Mouse (Mus musculus) myocyte (in vitro differentiated cells): ENCODE results near the gene Rap1gap2. TPM values are rescaled to one million over a fixed set of nuclear protein-coding genes. Genes with fewer than 3 reads are reported as not detected.
A peak's percentile ranks its signal among the peaks of the same experiment; 100 is the strongest.

Source experiments
- H3K27me3 ChIP-seq: one replicate; pipeline ENCODE4 v1.6.1; 2011; ENCODE audit not compliant: control insufficient read depth, insufficient read depth, insufficient read length
- H3K36me3 ChIP-seq: one replicate; pipeline ENCODE4 v1.6.1; 2011; ENCODE audit not compliant: control insufficient read depth, insufficient read depth
- H3K4me2 ChIP-seq: one replicate; pipeline ENCODE4 v1.6.1; 2011; ENCODE audit warnings: low read depth, control low read depth
- H3K4me3 ChIP-seq: one replicate; pipeline ENCODE4 v1.5.1; 2011; ENCODE audit warnings: mild to moderate bottlenecking, control low read depth, moderate library complexity
- H3K79me2 ChIP-seq: one replicate; pipeline ENCODE4 v1.6.1; 2011; ENCODE audit not compliant: control insufficient read depth, insufficient read depth
- H3ac ChIP-seq: one replicate; pipeline ENCODE4 v1.6.1; 2011; ENCODE audit not compliant: control insufficient read depth, insufficient read length
- CEBPB ChIP-seq: IDR thresholded peaks from 2 replicates; pipeline ENCODE4 v1.6.1; 2011; ENCODE audit warnings: mild to moderate bottlenecking, moderate library complexity; ENCODE audit not compliant: poor library complexity, insufficient read depth, severe bottlenecking
- E2F4 ChIP-seq: IDR thresholded peaks from one replicate; pipeline ENCODE4 v1.6.1; 2011; ENCODE audit warnings: mild to moderate bottlenecking, control low read depth, moderate library complexity; ENCODE audit not compliant: insufficient read depth
- MAX ChIP-seq: IDR thresholded peaks from one replicate; pipeline ENCODE4 v1.6.1; 2011; ENCODE audit warnings: low read depth, mild to moderate bottlenecking, control low read depth
- MYOD1 ChIP-seq, 3 experiments: IDR thresholded peaks; one replicate each; pipeline ENCODE4 v1.6.1; 2011; ENCODE audit warnings: control low read depth in 2 of 3, low read depth in 2 of 3, mild to moderate bottlenecking in 2 of 3, moderate library complexity in 1 of 3; ENCODE audit not compliant: insufficient read length in 2 of 3, control insufficient read depth in 1 of 3
- MYOG ChIP-seq, 3 experiments: IDR thresholded peaks; one replicate each; pipeline ENCODE4 v1.6.1; 2011; ENCODE audit warnings: control low read depth in 2 of 3, low read depth in 2 of 3, mild to moderate bottlenecking in 2 of 3; ENCODE audit not compliant: insufficient read length in 2 of 3, control insufficient read depth in 1 of 3, insufficient read depth in 1 of 3
- POLR2A ChIP-seq: IDR thresholded peaks from one replicate; pipeline ENCODE4 v1.6.1; 2011; ENCODE audit warnings: low read depth, mild to moderate bottlenecking, control low read depth, moderate library complexity; ENCODE audit not compliant: insufficient read length
- POLR2AphosphoS2 ChIP-seq: IDR thresholded peaks from one replicate; pipeline ENCODE4 v1.6.1; 2011; ENCODE audit warnings: low read depth, control low read depth; ENCODE audit not compliant: insufficient read length
- REST ChIP-seq: IDR thresholded peaks from one replicate; pipeline ENCODE4 v1.6.1; 2011; ENCODE audit warnings: mild to moderate bottlenecking, control low read depth, moderate library complexity; ENCODE audit not compliant: insufficient read depth, insufficient read length
- SRF ChIP-seq: IDR thresholded peaks from one replicate; pipeline ENCODE4 v1.6.1; 2011; ENCODE audit warnings: low read depth; ENCODE audit not compliant: control insufficient read depth, insufficient read length
- TCF12 ChIP-seq: IDR thresholded peaks from one replicate; pipeline ENCODE4 v1.6.1; 2011; ENCODE audit warnings: mild to moderate bottlenecking, control low read depth; ENCODE audit not compliant: poor library complexity, insufficient read depth, severe bottlenecking
- TCF3 ChIP-seq: IDR thresholded peaks from one replicate; pipeline ENCODE4 v1.6.1; 2011; ENCODE audit warnings: low read depth, control low read depth; ENCODE audit not compliant: insufficient read length
- USF1 ChIP-seq: IDR thresholded peaks from one replicate; pipeline ENCODE4 v1.6.1; 2011; ENCODE audit warnings: low read depth, mild to moderate bottlenecking, control low read depth, moderate library complexity
- polyA plus RNA-seq: library from polyadenylated mRNA; unstranded; fragments of >200 nt; fragmentation: generic; extraction: Trizol; gene quantifications from one replicate; pipeline ENCODE4 v1.2.1, GENCODE M21; 2012; ENCODE audit warnings: missing spikeins

The Rap1gap2 gene
- 43.4 TPM for polyA plus RNA-seq

DNA sequence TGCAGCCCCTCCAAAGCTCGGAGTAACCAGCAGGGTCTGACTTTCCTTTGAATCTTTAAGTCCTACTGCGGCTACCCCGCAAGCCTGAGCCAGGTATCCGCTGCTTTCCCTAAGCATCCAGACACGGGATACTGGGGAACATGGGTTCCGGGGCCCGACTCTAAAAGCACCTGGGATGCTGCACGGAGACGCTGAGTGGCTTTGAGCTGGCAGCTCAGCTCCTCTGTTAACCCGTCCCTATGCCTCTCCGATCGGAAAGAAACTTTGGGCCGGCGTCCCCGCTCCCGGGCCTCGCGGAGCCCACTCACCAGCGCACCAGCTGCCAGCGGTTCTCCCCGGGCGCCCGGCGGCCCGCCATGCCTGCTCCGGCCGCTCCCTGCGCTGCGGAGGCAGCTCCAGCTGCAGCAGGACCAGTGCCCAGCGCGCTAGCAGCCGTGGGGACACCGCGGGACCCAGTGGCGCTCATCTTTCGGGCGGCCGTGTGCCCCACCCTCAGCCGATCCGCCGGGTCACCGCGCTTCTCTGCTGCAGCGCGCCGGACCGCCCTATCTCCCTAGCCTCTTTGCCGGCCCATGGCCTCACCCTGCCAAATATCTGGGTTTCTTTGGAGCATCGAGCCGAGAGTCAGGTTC is at the start of gene Rap1gap2:
TSS of gene Rap1gap2 (minus strand) at position 371 of the 632 bp plus-strand sequence.
- H3K27me3 ChIP-seq: peaks cover 12% of the 10 kb centered on the region
- no peak within 1 kb of the TSS for H3K4me2 ChIP-seq
- no peaks in the 10 kb centered on the region for H3K36me3 ChIP-seq
- H3ac ChIP-seq: no peak within 1 kb of the TSS
- H3K4me3 ChIP-seq: no peak within 1 kb of the TSS
- TF ChIP-seq SRF: no peak
- TF ChIP-seq MYOD1 (IDR thresholded peaks at IDR 0.05; ENCODE audit: control insufficient read depth in 1 of 3, insufficient read length in 2 of 3, low read depth in 2 of 3): no peak
- no peak for TF ChIP-seq POLR2A
- TF ChIP-seq MYOG (IDR thresholded peaks at IDR 0.05; ENCODE audit: control insufficient read depth in 1 of 3, insufficient read depth in 1 of 3, insufficient read length in 2 of 3, low read depth in 2 of 3): no peak
- no peak for TF ChIP-seq CEBPB
- no peak for TF ChIP-seq MAX
- no peak for TF ChIP-seq REST
- TF ChIP-seq TCF12: no peak
- TF ChIP-seq E2F4: no peak
- TF ChIP-seq USF1: no peak
- no peak for TF ChIP-seq POLR2AphosphoS2
- no peak for TF ChIP-seq TCF3
- H3K79me2 ChIP-seq: no peaks in the 10 kb centered on the region

DNA sequence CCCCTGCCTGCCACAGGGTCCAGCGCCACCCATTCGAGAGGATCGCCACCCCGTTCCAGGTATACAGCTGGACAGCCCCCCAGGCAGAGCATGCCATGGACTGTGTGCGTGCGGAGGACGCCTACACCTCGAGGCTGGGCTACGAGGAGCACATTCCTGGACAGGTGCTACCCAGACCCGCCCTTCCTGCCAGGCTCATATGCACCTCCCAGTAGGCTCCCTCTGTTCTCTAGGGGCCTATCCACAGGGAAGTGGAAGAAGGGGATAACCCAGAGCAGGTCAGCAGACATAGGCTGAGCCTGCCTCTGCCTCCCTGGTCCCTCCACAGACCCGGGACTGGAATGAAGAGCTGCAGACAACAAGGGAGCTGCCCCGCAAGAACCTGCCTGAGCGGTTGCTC is 49.6 kb upstream of the Rap1gap2 start:
- peaks cover 55% of the 10 kb centered on the region for H3K36me3 ChIP-seq
- H3K4me3 ChIP-seq: no peak overlapping the region
- no peaks in the 10 kb centered on the region for H3K27me3 ChIP-seq
- no peak for TF ChIP-seq CEBPB
- TF ChIP-seq SRF: no peak
- no peak for TF ChIP-seq POLR2A
- TF ChIP-seq REST: no peak
- no peak overlapping the region for H3K4me2 ChIP-seq
- no peak overlapping the region for H3ac ChIP-seq
- peaks cover 22% of the 10 kb centered on the region for H3K79me2 ChIP-seq

DNA sequence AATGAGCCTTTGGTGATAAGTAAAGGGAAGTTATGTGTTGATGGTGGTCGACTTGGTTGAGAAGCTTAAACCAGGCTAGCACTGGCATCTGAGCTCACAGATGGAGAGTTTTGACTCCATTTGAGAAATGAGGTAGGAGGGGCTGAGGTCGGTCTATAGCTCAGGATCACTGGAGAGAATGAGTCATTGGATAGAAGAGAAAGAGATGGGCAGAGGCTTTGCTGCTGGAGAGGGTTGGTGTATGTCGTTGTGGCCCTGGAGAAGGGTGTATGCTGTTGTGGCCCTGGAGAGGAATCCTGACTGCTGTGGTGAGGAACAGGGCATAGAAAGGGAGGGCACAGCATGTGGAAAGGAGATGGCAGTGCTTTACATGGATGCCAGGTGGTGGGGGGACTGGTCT is 45.2 kb upstream of the Rap1gap2 start:
- TF ChIP-seq REST (no peak), TCF12 (no peak), MAX (no peak), MYOD1 (IDR thresholded peaks at IDR 0.05; ENCODE audit: control insufficient read depth in 1 of 3, insufficient read length in 2 of 3, low read depth in 2 of 3) (no peak), E2F4 (no peak), CEBPB (no peak), USF1 (no peak), POLR2AphosphoS2 (no peak)
- peaks cover 41% of the 10 kb centered on the region for H3K36me3 ChIP-seq

DNA sequence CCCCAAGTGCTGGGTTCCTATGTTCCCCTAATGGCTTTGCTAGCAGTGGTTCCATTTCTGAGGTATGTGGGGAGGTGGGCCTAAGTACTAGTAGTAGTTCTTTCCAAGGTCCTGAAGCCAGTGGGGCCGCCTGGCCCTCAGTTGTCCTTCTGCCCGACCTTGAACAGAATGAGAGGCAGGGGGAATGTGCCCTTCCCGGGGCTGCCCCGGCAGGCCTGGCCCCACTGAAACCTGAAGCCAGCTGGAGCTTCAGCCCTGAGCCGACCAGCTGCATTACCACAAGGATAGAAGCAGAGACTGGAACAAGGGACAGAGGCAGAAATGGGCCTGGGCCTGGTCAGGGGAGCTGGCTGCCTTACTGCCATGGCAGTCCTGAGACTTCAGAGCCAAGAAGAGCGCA is 42.7 kb upstream of the Rap1gap2 start:
- Histone ChIP-seq H3K36me3 (peaks cover 16% of the 10 kb centered on the region), H3ac (no peak overlapping the region), H3K4me3 (no peak overlapping the region), H3K79me2 (peaks cover 80% of the 10 kb centered on the region), H3K4me2 (peak overlapping the region; percentile 59), H3K27me3 (no peaks in the 10 kb centered on the region)
- TF ChIP-seq MYOD1 (IDR thresholded peaks at IDR 0.05; ENCODE audit: control insufficient read depth in 1 of 3, insufficient read length in 2 of 3, low read depth in 2 of 3) (peak in 1 of 3 experiments; percentile 28), USF1 (no peak), TCF12 (no peak), REST (no peak), MYOG (IDR thresholded peaks at IDR 0.05; ENCODE audit: control insufficient read depth in 1 of 3, insufficient read depth in 1 of 3, insufficient read length in 2 of 3, low read depth in 2 of 3) (peak in 1 of 3 experiments; percentile 70), TCF3 (no peak), POLR2AphosphoS2 (no peak), CEBPB (no peak)

More for the DNA sequence above, 45.2 kb upstream of the Rap1gap2 start:
- Histone ChIP-seq H3K27me3 (no peaks in the 10 kb centered on the region), H3K4me3 (no peak overlapping the region), H3K4me2 (no peak overlapping the region), H3ac (no peak overlapping the region), H3K79me2 (peaks cover 66% of the 10 kb centered on the region)

DNA sequence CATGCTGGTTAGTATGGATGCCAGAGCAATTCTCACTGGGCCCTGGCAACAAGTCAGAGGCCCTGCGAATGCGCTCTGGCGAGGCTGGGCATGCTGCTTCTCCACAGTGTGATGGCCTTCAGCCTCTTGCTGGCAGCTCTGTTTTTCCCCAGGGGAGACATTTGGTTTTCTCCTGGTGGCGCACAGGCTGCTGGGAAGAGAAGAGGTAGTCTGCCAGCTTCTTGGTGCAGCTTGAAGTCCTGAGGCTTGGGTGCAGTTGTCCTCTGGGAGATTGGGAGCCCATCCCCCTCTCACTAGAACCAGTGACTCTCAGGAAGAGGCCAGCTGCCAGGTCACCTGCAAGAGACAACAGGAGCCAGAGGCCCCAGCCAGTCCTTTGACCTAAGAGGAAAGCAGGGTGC is 42.1 kb upstream of the Rap1gap2 start:
- H3K36me3 ChIP-seq: peaks cover 11% of the 10 kb centered on the region
- no peak for TF ChIP-seq TCF3
- no peak for TF ChIP-seq USF1
- peak in 1 of 3 experiments; percentile 49 for TF ChIP-seq MYOG (IDR thresholded peaks at IDR 0.05; ENCODE audit: control insufficient read depth in 1 of 3, insufficient read depth in 1 of 3, insufficient read length in 2 of 3, low read depth in 2 of 3)
- no peak for TF ChIP-seq SRF
- peak overlapping the region; percentile 59 for H3K4me2 ChIP-seq
- H3K27me3 ChIP-seq: no peaks in the 10 kb centered on the region
- peaks cover 80% of the 10 kb centered on the region for H3K79me2 ChIP-seq
- H3K4me3 ChIP-seq: no peak overlapping the region
- no peak overlapping the region for H3ac ChIP-seq
